Mouse (Mus musculus) macrophage (primary cell): Measurements from ENCODE around the gene Dlg1. TPM values are rescaled to one million over a fixed set of nuclear protein-coding genes. Genes with fewer than 3 reads are reported as not detected.

Source experiments
- H3K27ac ChIP-seq: fragments of 350-480 bp; formaldehyde crosslinking; 2 replicates; pipeline ENCODE4 v1.9.0; 2021
- H3K36me3 ChIP-seq: fragments of 350-480 bp; formaldehyde crosslinking; 2 replicates; pipeline ENCODE4 v1.9.0; 2021; ENCODE audit errors: inconsistent target
- H3K4me3 ChIP-seq: fragments of 350-480 bp; formaldehyde crosslinking; 2 replicates; pipeline ENCODE4 v1.9.0; 2021; ENCODE audit errors: inconsistent target
- H3K79me2 ChIP-seq: fragments of 350-480 bp; formaldehyde crosslinking; 2 replicates; pipeline ENCODE4 v1.9.0; 2021; ENCODE audit errors: inconsistent target
- WGBS: methylation state at CpG from one replicate; pipeline ENCODE4 v1.1.7; 2026; ENCODE audit warnings: inconsistent platforms; ENCODE audit not compliant: missing documents; 5-methylcytosine and 5-hydroxymethylcytosine counted together
- polyA plus RNA-seq: library from polyadenylated mRNA; stranded (reverse); fragments of 250-400 nt; gene quantifications from 3 replicates; pipeline ENCODE4 v1.2.4, GENCODE M21; 2018; ENCODE audit warnings: inconsistent platforms

The Dlg1 gene
- polyA plus RNA-seq, 1 experiment from 2014 or later, result 28.3 TPM

- WGBS, result 87% methylated on average over 4 of the region's 4 CpGs
- H3K79me2 ChIP-seq, result no peaks in the 10 kb centered on the region
- H3K36me3 ChIP-seq, result no peaks in the 10 kb centered on the region
- H3K27ac ChIP-seq, result no peak overlapping the region
- no peak overlapping the region for H3K4me3 ChIP-seq
These were observed 242.1 kb downstream of the Dlg1 start for GRCm38 (mm10) chr16:31905331-31905730.

GRCm38 (mm10) chr16:31905891-31906825 is 242.9 kb downstream of the Dlg1 start:
- 64% methylated on average over 19 of the region's 20 CpGs for WGBS
- H3K4me3 ChIP-seq, result no peak overlapping the region
- H3K27ac ChIP-seq, result no peak overlapping the region
- H3K36me3 ChIP-seq, result no peaks in the 10 kb centered on the region
- H3K79me2 ChIP-seq, result no peaks in the 10 kb centered on the region

- Histone ChIP-seq H3K79me2 (no peaks in the 10 kb centered on the region), H3K4me3 (no peak overlapping the region), H3K27ac (no peak overlapping the region), H3K36me3 (no peaks in the 10 kb centered on the region)
- 6% methylated on average over 9 of the region's 9 CpGs for WGBS
These were observed 243.7 kb downstream of the Dlg1 start for GRCm38 (mm10) chr16:31906896-31907295.

GRCm38 (mm10) chr16:31908959-31909358 is 245.7 kb downstream of the Dlg1 start:
- no peak overlapping the region for H3K4me3 ChIP-seq
- H3K79me2 ChIP-seq, result no peaks in the 10 kb centered on the region
- 18% methylated on average over 11 of the region's 11 CpGs for WGBS
- no peak overlapping the region for H3K27ac ChIP-seq
- H3K36me3 ChIP-seq, result no peaks in the 10 kb centered on the region

GRCm38 (mm10) chr16:31910281-31910847 is 247.1 kb downstream of the Dlg1 start:
- Histone ChIP-seq H3K36me3 (no peaks in the 10 kb centered on the region), H3K79me2 (no peaks in the 10 kb centered on the region), H3K27ac (no peak overlapping the region), H3K4me3 (no peak overlapping the region)
- WGBS, result 44% methylated on average over 10 of the region's 10 CpGs

GRCm38 (mm10) chr16:31917776-31918175 is 254.5 kb downstream of the Dlg1 start:
- WGBS, result 89% methylated on average over 11 of the region's 11 CpGs
- no peak overlapping the region for H3K27ac ChIP-seq
- H3K36me3 ChIP-seq, result no peaks in the 10 kb centered on the region
- H3K4me3 ChIP-seq, result no peak overlapping the region
- no peaks in the 10 kb centered on the region for H3K79me2 ChIP-seq

- WGBS, result 13% methylated on average over 14 of the region's 14 CpGs
- no peak overlapping the region for H3K27ac ChIP-seq
- no peak overlapping the region for H3K4me3 ChIP-seq
- no peaks in the 10 kb centered on the region for H3K36me3 ChIP-seq
- no peaks in the 10 kb centered on the region for H3K79me2 ChIP-seq
These were observed 255.0 kb downstream of the Dlg1 start for GRCm38 (mm10) chr16:31918248-31918724.

GRCm38 (mm10) chr16:31924368-31924767 is 261.1 kb downstream of the Dlg1 start:
- 88% methylated on average over 6 of the region's 6 CpGs for WGBS
- H3K36me3 ChIP-seq, result no peaks in the 10 kb centered on the region
- no peak overlapping the region for H3K4me3 ChIP-seq
- H3K27ac ChIP-seq, result no peak overlapping the region
- H3K79me2 ChIP-seq, result no peaks in the 10 kb centered on the region

Other genes starting within 250 kb of the Dlg1 start
- 0.46 to 1.8 TPM (median 1.5 TPM) in 3 replicates for gene Bdh1, start 241.2 kb upstream of the Dlg1 start, polyA plus RNA-seq
- gene Meltf, start 215.4 kb downstream of the Dlg1 start, polyA plus RNA-seq, result not detected in 3 replicates